Mouse (Mus musculus) ovary, postnatal 36 days (tissue): Measurements from ENCODE around the gene Clpb.

ENCODE experiments used
- DNase-seq: peaks from one replicate; pipeline ENCODE4 v3.0.0; 2022; ENCODE audit warnings: low spot score, mixed read lengths

The Clpb gene

GRCm38 (mm10) chr7:101676033-101676761 lies 12.8 kb downstream of the Clpb start:
- no peak for DNase-seq

- DNase-seq = no peak
Measured at GRCm38 (mm10) chr7:101676762-101677308, 13.4 kb downstream of the Clpb start.

GRCm38 (mm10) chr7:101679591-101679990 lies 16.2 kb downstream of the Clpb start:
- DNase-seq = peak; percentile 82

GRCm38 (mm10) chr7:101680961-101681360 lies 17.5 kb downstream of the Clpb start:
- DNase-seq = no peak

GRCm38 (mm10) chr7:101681565-101682071 lies 18.2 kb downstream of the Clpb start:
- DNase-seq = no peak

GRCm38 (mm10) chr7:101682886-101683285 lies 19.5 kb downstream of the Clpb start:
- no peak for DNase-seq

GRCm38 (mm10) chr7:101683976-101684630 lies 20.7 kb downstream of the Clpb start:
- no peak for DNase-seq

GRCm38 (mm10) chr7:101684671-101685070 lies 21.2 kb downstream of the Clpb start:
- no peak for DNase-seq

- DNase-seq = no peak
Measured at GRCm38 (mm10) chr7:101687144-101687543, 23.7 kb downstream of the Clpb start.

- DNase-seq = no peak
Measured at GRCm38 (mm10) chr7:101690471-101690870, 27.0 kb downstream of the Clpb start.

GRCm38 (mm10) chr7:101691863-101692262 lies 28.4 kb downstream of the Clpb start:
- no peak for DNase-seq

GRCm38 (mm10) chr7:101692446-101692845 lies 29.0 kb downstream of the Clpb start:
- no peak for DNase-seq

- DNase-seq = no peak
Measured at GRCm38 (mm10) chr7:101695483-101695882, 32.0 kb downstream of the Clpb start.

- no peak for DNase-seq
Measured at GRCm38 (mm10) chr7:101696931-101697723, 33.7 kb downstream of the Clpb start.

- no peak for DNase-seq
Measured at GRCm38 (mm10) chr7:101700296-101700695, 36.9 kb downstream of the Clpb start.

- DNase-seq = no peak
Measured at GRCm38 (mm10) chr7:101702706-101703105, 39.3 kb downstream of the Clpb start.

- DNase-seq = no peak
Measured at GRCm38 (mm10) chr7:101709586-101709985, 46.2 kb downstream of the Clpb start.

- no peak for DNase-seq
Measured at GRCm38 (mm10) chr7:101710236-101710635, 46.8 kb downstream of the Clpb start.

GRCm38 (mm10) chr7:101713828-101714400 lies 50.5 kb downstream of the Clpb start:
- no peak for DNase-seq

GRCm38 (mm10) chr7:101715041-101715551 lies 51.7 kb downstream of the Clpb start:
- DNase-seq = no peak

GRCm38 (mm10) chr7:101720356-101720755 lies 56.9 kb downstream of the Clpb start:
- DNase-seq = no peak

GRCm38 (mm10) chr7:101725081-101725480 lies 61.6 kb downstream of the Clpb start:
- peak; percentile 21 for DNase-seq
